Mouse (Mus musculus) testis, postnatal 10 days (tissue): ENCODE data around the gene Bicc1.
"Not testable (repeated sequence)": the region's sequence is repeated elsewhere in the genome, so short reads cannot be mapped to it uniquely, and the experiment has no call there.

Experiments
- DNase-seq: peaks from one replicate; pipeline ENCODE4 v3.0.0; 2021; ENCODE audit warnings: low spot score

The Bicc1 gene

GRCm38 (mm10) chr10:70996051-70996450 is 163.4 kb downstream of the Bicc1 start:
- no peak for DNase-seq

- DNase-seq: no peak
Observed at GRCm38 (mm10) chr10:70994135-70994497, 165.4 kb downstream of the Bicc1 start.

GRCm38 (mm10) chr10:70993497-70994134 is 165.9 kb downstream of the Bicc1 start:
- DNase-seq: peak; percentile 26

DNA sequence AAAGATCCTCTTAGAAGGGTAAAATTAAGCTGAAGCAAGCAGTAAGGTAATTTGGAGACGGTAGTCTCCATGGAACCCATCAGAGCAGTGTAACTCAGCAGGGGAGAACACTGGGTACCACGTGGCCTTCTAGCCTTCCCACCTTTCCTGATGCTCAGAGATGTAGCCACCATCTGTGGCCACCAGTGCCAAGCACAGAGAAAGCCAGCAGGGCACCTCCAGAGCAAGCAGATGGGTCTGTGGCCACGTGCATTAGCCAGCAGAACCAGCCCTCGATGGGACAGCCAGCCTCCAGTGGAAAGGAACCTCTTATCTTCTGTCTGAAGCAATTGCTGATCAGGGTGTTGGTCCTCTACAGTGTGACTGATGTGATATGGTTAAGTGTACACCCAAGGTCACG is 172.1 kb downstream of the Bicc1 start:
- DNase-seq: peak; percentile 19

- no peak for DNase-seq
Observed at GRCm38 (mm10) chr10:70983036-70983670, 176.3 kb downstream of the Bicc1 start.

DNA sequence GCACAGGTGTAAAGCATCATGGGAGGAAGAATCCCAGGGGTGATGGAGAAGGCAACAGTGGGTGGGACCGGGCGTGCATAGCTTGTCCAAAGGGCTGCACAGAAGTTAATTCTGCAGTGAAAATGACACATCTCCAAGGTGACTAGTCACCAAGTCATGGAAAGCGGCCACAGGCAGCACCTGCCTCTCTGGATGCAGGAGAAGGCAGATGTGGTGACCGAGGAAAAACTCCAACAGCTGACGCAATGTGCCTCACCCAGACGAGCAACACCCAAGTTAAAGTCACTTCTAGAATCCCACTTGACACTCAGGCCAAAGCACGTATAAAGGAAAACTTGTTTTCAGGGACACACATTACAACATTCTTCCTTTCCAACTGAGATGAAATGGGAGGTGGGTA is 177.3 kb downstream of the Bicc1 start:
- DNase-seq: no peak

- DNase-seq: no peak
Observed at GRCm38 (mm10) chr10:70979657-70980056, 179.8 kb downstream of the Bicc1 start.

DNA sequence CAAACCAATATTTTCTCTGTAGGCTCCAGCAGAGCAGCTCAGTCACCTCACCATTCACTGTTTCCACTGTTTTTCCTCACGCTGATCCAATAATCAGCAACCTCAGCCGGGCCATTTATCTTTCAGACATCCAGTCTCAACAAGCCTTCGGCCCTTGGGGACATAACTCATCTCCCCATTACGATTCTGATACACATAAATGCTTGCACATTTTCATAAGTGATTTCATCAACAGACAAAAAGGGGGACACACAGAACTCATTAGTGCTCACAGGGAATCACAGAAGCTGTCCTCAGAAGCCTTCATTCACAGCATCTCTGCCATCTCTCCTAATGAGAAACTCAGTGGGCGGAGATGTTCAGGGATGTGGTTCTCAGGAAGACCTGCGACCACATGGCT is 182.4 kb downstream of the Bicc1 start:
- DNase-seq: no peak

DNA sequence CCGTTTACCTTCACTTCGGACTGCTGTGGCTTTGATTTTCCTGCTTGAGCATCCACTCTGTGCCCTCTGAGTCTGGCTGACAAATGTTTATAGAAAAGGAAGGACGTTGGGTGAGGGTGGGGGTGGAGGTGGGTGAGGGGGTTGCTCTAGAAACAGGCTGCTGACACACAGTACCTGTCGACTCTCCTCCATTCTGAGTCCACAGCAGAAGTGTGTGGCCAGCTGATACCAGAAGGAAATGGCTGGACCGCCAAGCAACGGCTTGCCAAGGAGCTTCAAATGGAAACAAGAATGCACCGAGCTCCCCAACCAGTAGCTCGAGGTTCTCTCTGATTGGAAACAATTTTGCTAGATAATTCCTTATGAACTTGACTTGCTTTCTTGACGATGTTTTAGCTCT is 182.9 kb downstream of the Bicc1 start:
- DNase-seq: no peak

DNA sequence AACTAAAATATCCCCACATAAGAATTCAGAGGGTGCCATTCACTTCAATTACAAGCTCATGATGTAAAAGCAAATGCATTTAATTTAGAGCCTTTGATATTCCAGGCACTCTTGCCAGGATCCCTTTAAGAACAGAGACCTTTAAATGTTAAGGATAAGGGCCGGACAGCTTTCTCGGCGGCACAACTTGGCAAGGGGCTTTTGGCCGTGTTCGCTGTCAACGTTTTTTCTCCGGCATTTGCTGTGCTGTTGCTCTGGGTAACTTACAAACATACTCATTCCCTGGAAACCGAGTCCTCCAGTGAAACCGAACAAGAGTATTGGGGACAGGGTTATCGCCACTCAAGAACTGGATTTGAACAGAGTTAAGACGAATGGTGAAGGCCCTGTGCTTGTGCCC is 188.3 kb downstream of the Bicc1 start:
- no peak for DNase-seq

DNA sequence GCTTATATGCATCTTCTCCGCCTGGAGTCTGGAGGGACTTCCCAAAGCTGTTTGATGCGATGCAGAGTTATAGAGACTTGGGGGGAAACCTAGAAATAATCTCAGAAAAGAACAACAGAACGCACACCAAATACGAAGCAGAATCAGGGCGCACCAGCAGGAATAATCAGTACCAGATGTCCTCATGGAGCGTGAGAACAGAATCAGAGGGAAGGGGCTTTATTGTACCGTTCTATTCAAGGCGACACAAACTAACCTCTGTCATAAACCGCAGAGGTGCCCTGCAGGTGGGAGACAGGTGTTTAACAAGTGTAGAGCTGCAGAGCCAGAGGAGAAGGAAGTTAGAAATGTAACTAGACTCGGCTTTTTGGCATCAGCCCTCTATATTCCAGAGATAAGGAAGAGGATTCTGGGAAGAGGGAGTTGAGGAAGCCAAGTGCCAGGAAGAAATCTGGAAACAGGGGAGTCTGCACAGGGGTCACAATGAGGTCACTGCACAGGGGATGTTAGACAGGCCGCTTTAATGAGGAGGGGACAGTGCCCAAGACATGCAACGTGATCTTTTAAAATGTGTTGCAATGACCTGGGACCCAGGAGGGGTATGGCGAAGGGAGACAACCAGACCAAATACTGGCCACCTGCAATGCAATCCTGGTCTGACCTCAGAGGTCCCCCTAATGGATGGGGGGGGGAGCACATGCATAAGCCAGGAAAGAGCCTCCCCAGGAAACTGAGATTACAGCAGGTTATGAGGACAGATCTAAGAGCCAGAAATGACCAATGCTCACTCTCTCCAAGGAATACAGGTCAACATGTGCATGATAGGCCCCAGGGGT is 190.4 kb downstream of the Bicc1 start:
- DNase-seq: no peak

DNA sequence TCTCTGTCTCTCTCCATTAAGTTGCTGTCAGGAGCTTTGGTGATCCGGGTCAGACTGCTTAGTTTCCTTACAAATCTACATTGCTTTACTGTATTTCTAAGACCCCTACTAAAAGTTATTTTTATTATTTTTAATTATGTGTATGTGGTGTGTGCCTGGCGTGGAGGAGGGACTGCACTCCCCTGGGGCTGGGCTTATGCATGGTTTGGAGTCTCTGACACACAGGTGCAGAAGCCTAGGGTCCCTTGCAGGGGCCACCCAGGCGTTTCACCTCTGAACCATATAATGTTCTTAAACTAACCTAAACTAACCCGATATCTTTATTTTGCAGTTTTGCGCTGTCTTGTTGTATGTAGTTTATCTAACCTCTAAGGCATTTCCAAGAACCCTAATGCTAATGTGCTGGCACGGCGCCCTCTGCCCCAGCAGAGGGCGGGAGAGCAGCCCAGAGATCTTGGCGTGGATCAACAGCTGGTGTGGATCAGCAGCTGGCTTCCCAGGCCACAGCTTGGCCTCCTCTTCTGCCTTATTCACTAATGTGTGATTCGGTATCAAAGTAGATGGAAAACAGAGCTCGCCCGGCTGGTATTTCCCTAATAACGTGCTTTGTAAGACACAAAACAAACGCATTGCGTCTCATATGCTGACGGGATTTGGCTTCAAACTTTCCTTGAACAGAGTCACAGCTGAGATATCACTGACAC is 192.7 kb downstream of the Bicc1 start:
- no peak for DNase-seq

DNA sequence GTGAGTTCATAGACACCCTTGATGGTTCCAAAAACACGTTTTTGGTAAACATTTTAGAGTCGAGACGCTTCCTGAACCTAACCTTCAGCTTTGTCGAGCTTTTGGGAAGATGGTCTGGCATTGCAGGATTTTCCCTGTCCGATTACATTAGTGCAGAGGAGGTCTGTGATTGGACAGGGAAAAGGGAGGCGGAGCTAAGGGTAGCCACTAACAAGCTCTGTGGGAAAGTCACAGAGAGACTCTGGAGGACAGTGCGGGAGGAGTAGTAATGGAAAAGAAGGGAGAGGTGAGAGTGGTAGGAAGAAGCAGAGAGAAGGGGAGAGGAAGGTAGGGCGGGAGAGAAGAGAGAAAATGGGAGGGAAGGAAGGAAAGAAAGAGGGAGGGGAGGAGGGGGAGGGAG is 194.8 kb downstream of the Bicc1 start:
- DNase-seq: no peak

DNA sequence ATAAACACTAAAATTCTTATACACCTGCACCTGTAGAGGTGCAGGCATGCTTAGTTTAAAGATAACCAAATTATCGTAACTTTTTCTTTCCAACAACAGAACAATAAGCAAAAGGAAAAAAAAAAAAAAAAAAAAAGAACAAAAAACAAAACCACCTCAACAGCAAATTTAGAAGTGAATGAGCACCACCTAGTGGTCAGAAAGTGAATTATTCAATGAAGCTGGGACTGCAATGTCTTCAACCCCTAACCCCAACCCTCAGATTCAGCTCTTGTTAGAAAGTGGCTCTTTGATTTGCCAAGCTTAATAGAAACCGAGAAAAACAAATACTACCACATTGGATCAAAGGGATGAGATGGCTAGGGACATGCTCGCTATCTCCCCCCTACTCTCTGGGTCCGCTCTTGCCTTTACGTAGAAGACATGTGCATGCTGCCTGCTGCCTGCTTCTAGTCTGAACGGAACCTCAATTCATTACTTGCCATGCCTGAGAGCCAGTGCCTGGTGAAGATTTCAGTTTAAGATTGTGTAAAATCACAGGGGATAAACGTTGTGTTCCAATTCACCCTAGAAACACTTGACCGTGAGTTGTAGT is 195.8 kb downstream of the Bicc1 start:
- peak; percentile 36 for DNase-seq

DNA sequence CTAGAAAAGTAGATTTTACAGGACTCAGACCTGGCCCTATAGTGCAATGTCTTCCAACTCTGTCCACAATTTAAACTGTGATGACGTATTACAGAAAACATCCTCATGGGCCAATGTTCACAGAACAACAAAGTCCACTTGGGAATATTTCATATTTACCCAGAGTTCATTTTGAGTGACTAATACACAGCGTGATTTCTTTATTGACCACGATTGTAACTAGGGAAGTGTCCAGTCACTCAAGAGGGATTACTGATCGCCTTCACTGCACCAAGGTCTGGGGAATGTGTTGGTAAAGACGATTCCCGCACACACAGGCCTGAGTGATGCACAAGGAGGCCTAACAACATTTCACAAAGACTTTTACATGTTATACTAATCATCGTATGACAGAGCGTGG is 197.9 kb downstream of the Bicc1 start:
- no peak for DNase-seq

DNA sequence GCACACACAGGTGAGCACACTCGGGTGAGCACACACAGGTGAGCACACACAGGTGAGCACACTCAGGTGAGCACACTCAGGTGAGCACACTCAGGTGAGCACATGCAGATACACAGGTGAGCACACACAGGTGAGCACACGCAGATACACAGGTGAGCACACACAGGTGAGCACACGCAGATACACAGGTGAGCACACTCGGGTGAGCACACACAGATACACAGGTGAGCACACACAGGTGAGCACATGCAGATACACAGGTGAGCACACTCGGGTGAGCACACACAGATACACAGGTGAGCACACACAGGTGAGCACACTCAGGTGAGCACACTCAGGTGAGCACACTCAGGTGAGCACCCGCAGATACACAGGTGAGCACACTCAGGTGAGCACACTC is 199.1 kb downstream of the Bicc1 start:
- DNase-seq: not testable (repeated sequence)

DNA sequence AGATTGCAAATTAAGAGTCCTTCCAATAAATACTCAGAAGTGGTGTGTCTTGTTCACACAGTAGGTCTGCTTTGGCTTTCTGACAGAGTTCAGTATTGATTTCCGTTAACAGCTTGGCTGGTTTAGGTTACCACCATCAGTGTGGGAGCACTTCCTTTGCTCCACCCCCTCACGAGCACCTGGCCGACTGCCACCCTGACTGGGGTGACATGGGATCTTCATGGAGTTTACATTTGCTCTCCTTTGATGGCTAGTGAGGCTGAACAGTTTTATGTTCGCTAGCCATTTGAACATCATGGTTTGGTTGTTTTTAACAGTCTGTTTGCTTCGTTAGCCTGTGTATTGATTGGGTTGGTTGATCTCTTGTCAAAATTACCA is 206.7 kb downstream of the Bicc1 start:
- no peak for DNase-seq

DNA sequence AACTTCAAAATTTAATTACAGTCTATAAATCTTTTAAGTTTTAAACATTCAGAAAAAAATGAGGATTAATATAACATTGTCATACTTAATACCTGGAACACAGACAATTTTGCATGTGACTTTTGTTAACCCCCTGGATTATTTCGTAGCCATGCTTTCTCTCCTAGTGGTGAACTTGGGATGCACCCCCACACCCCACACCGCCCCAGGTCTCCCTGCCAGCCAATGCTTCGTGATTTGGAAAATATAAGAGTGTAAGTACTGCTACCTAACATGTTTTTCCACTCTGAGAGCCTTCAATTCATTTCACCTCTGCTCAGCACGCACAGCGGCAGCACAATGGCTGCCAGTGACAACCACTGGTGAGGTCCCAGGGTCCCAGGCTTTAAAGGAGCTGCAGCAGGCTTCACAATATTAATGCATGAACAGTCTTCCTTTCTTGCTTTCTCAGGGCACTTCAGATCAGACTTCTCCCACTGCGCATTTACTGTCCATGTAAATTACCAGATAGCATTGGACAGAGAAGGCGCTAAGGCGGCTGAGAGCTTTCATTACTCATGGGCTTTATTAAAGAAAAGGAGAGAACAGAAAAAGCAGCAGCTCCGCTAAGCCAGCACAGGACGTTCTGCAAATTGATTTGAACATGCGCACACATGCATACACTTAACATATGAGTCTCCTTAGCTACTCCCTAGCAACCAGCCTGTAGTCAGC is 207.3 kb downstream of the Bicc1 start:
- no peak for DNase-seq

DNA sequence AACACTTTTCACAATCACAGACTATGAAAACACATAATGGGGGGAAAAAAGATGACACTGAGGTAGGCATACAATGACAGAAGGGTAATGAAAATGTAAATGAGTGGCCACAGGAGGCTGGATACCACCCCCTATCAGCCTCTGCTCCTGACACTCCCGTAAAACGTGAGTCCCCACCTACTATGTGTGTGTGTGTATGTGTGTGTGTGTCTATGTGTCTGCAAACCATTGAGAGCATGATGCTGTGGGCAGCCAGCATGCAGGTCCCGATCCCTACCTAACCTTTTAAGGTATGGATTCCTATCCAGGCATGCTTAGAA is 209.4 kb downstream of the Bicc1 start:
- no peak for DNase-seq

DNA sequence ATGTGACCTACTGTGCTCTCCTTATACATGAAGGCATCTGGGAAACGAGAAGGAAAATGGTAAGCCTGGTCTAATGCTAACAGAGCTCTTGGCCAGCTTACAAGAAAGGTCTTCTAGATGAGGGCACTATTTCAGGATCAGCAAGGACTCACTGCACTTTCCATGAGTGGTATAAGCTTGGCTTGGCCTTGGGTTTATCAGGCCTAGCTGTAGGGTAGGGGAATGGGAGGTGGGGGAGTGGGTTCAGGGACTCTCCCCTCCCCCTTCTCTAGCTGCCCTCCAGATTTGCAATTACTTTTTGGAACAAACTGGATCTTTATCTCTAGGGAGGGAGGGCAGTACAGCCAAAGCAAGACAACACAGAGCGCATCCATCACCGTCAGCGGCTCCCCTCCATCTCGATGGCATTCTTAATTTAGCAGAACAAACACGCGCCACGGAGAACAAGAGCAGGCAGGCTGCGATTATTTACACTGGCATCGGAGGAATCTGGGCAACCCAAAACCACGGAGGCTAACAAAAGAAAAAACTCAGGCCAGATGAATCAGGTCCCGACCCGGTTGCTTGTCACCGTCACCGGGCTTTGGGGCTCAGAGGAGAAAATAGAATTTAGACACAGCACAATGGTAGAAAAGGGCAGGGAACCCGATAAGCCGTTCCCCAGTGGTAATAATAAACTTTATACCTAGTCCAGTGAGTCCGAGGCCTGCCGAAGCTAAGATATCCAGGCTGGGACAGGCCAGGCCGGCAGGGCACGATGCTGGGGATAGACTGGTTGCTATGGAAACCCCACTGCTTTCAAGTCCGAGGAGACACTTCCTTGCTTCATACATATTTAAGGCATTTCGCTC is 210.0 kb downstream of the Bicc1 start:
- DNase-seq: no peak

DNA sequence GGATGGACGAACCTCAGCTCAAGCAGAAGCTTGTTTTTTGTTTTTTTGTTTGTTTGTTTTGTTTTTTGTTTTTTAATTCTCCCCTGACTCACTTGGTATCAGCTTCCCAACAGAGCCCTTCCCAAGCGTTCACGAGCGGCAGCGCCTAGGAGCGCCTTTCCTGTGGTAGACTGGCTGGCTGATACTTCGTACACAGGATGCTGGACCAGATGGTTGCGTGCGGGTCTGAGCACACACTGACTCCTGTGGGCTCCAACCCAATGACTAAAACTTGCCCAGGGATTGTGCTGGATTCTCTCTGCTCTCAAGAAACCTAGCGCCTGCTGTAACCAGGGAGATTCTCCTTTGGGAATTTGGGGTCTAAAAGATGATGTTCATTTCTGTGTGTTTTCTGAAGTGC is 211.2 kb downstream of the Bicc1 start:
- no peak for DNase-seq
